Mouse (Mus musculus): ENCODE measurements around the gene Myo16.

GRCm38 (mm10) chr8:10663770-10664470 is 510.2 kb downstream of the Myo16 start:
- TF ChIP-seq CTCF (IDR thresholded peaks at IDR 0.05 in 2 of 3, conservative IDR thresholded peaks at IDR 0.05 in 1 of 3; ENCODE audit: control insufficient read depth in 1 of 3, insufficient read depth in 1 of 3, low read depth in 2 of 3, low read length in 3 of 3, poor library complexity in 1 of 3, severe bottlenecking in 1 of 3), result no peak
- no peak for TF ChIP-seq POLR2A (IDR thresholded peaks at IDR 0.05; ENCODE audit: control insufficient read depth in 1 of 2, insufficient read depth in 1 of 2, low read depth in 1 of 2, low read length in 2 of 2, poor library complexity in 1 of 2)
- no peak for TF ChIP-seq POLR2AphosphoS5 (IDR thresholded peaks at IDR 0.05; ENCODE audit: borderline replicate concordance, low read depth, low read length)
- no peak for TF ChIP-seq USF1 (IDR thresholded peaks at IDR 0.05; ENCODE audit: low read depth, low read length)
- TF ChIP-seq RCOR1 (IDR thresholded peaks at IDR 0.05; ENCODE audit: low read depth, low read length), result no peak
- no peak for TF ChIP-seq SMC3 (IDR thresholded peaks at IDR 0.05; ENCODE audit: low read depth, low read length)
- no peak for TF ChIP-seq MXI1 (IDR thresholded peaks at IDR 0.05; ENCODE audit: low read depth, low read length)
- TF ChIP-seq SIN3A (IDR thresholded peaks at IDR 0.05; ENCODE audit: low read length), result no peak
